16 mouse cellular contexts compared by ENCODE assay signal in the genomic region with DNA sequence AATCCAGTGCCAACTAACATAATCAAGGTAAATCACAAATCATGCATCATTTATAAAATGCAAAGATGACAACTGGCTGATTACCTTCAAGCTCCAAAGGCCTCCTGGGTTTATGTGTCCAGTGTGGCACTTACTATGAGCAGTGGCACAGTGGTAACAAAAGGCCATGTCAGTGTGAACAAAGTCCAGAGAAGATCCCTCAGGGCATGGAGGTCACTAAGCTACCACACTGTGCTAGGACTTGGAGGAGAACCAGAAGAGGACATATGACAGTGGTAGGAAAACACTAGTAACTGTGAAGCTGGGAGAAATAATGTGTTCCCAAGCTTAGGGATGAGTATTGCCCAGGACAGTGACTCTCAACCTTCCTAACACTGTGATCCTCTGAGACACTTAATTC.
"Had no signal": no experiment of that assay in that cellular context is flagged by ENCODE, and none has a peak within 500 bp of the region (broad histone marks: within the 10 kb centered on the region; RNA-seq: fewer than 3 reads in every experiment).

No protein-coding gene starts in this region.

- DNase-seq: retina, postnatal 1 day; right cerebral cortex, adult 18-20 months; right cerebral cortex, postnatal 14 days; right cerebral cortex, postnatal 25 days; right cerebral cortex, postnatal 4 days; spleen, adult 18-20 months; thymus, adult 18-20 months; thymus, adult 2 months; thymus, postnatal 14 days; thymus, postnatal 25 days; thymus, postnatal 36 days; thymus, postnatal 4 days had no signal

- H3K27ac ChIP-seq: neural tube, embryonic 13.5 days; neural tube, embryonic 15.5 days; stomach, embryonic 15.5 days; stomach, postnatal 0 days had no signal

- H3K4me1 ChIP-seq: neural tube, embryonic 13.5 days; neural tube, embryonic 15.5 days; stomach, embryonic 15.5 days had no signal

- H3K27me3 ChIP-seq: neural tube, embryonic 13.5 days; neural tube, embryonic 15.5 days; stomach, embryonic 15.5 days had no signal

- H3K4me2 ChIP-seq: neural tube, embryonic 13.5 days; neural tube, embryonic 15.5 days; stomach, embryonic 15.5 days had no signal

- H3K4me3 ChIP-seq: neural tube, embryonic 13.5 days; neural tube, embryonic 15.5 days; stomach, embryonic 15.5 days had no signal

- H3K9ac ChIP-seq: neural tube, embryonic 13.5 days; neural tube, embryonic 15.5 days; stomach, embryonic 15.5 days had no signal

- H3K36me3 ChIP-seq: neural tube, embryonic 13.5 days; neural tube, embryonic 15.5 days; stomach, embryonic 15.5 days had no signal

- H3K9me3 ChIP-seq: neural tube, embryonic 13.5 days; neural tube, embryonic 15.5 days; stomach, embryonic 15.5 days had no signal
